Mouse (Mus musculus): ENCODE measurements around the gene Rapgef2. TPM values are rescaled to one million over a fixed set of nuclear protein-coding genes. Genes with fewer than 3 reads are reported as not detected.
"Not testable (repeated sequence)": the region's sequence is repeated elsewhere in the genome, so short reads cannot be mapped to it uniquely, and the experiment has no call there.

Gene Rapgef2
- polyA plus RNA-seq, 1 experiment from 2014 or later: 7.3 TPM

GRCm38 (mm10) chr3:79181248-79181991 is 104.9 kb downstream of the Rapgef2 start:
- ATAC-seq (ENCODE audit: insufficient number of reproducible peaks, low FRiP score, low TSS enrichment, low read depth): peak; percentile 67
- H3K4me2 ChIP-seq (replicated peaks): peak overlapping the region; percentile 31

DNA sequence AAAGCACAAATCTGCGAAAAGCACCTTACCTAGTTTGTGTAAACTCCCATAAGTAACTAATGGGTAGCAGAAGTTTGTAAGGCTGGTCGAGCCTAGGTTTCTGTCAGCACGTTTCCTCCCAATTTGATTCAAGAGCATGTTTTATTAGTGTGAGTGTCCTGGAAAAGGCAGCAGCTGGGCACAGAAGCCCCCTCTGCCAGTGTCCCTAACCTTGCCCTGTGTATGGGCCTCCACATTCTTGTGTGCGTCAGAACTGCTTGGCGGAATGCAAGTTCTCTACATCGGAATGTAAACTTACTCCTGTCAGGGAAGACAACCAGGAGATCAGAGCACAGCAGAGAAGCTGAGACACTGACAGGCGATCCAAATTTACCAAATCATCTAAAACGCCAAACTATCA is 106.2 kb downstream of the Rapgef2 start:
- WGBS: 34% methylated on average over 8 of the region's 8 CpGs
- no peak overlapping the region for H3K4me2 ChIP-seq (replicated peaks)

More at GRCm38 (mm10) chr3:79181248-79181991, 104.9 kb downstream of the Rapgef2 start:
- H3K4me3 ChIP-seq (replicated peaks): peak overlapping the region; percentile 17
- H3K36me3 ChIP-seq: no peaks in the 10 kb centered on the region
- H3K27me3 ChIP-seq: no peaks in the 10 kb centered on the region
- 42% methylated on average over 24 of the region's 24 CpGs for WGBS
- no peak overlapping the region for H3K9ac ChIP-seq
- no peaks in the 10 kb centered on the region for H3K9me3 ChIP-seq (replicated peaks)
- peak overlapping the region; percentile 76 for H3K27ac ChIP-seq (replicated peaks)
- H3K4me1 ChIP-seq: peaks cover 37% of the 10 kb centered on the region

DNA sequence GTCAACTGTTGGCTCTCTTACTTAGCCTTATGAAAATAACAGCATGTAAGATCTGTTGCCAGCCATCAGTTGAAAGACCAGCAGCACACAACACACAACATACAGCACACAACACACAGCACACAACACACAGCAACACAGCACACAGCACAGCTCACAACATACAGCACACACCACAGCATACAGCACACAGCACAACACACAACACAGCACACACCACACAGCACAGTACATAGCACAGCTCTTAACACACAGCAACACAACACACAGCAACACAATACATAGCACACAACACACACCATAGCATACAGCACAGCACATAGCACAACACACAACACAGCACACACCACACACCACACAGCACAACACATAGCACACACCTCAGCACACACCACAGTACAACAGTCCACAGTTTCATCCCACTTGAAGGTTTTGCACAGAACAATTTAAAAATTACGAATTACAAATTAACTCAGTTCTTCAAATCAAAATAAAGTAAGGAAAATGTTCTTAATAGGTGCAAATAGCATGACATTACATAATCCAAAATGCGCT is 106.7 kb downstream of the Rapgef2 start:
- Histone ChIP-seq H3K4me3 (replicated peaks) (no peak overlapping the region), H3K9me3 (replicated peaks) (no peaks in the 10 kb centered on the region), H3K9ac (no peak overlapping the region), H3K4me1 (peaks cover 37% of the 10 kb centered on the region), H3K36me3 (no peaks in the 10 kb centered on the region), H3K27ac (replicated peaks) (no peak overlapping the region), H3K4me2 (replicated peaks) (no peak overlapping the region), H3K27me3 (no peaks in the 10 kb centered on the region)
- ATAC-seq (ENCODE audit: insufficient number of reproducible peaks, low FRiP score, low TSS enrichment, low read depth): no peak
- 91% methylated on average over 2 of the region's 2 CpGs for WGBS

More for the DNA sequence above, 106.2 kb downstream of the Rapgef2 start:
- no peaks in the 10 kb centered on the region for H3K36me3 ChIP-seq
- H3K4me3 ChIP-seq (replicated peaks): no peak overlapping the region
- H3K9me3 ChIP-seq (replicated peaks): no peaks in the 10 kb centered on the region
- H3K9ac ChIP-seq: no peak overlapping the region
- peaks cover 37% of the 10 kb centered on the region for H3K4me1 ChIP-seq
- no peaks in the 10 kb centered on the region for H3K27me3 ChIP-seq
- H3K27ac ChIP-seq (replicated peaks): no peak overlapping the region
- ATAC-seq (ENCODE audit: insufficient number of reproducible peaks, low FRiP score, low TSS enrichment, low read depth): no peak

DNA sequence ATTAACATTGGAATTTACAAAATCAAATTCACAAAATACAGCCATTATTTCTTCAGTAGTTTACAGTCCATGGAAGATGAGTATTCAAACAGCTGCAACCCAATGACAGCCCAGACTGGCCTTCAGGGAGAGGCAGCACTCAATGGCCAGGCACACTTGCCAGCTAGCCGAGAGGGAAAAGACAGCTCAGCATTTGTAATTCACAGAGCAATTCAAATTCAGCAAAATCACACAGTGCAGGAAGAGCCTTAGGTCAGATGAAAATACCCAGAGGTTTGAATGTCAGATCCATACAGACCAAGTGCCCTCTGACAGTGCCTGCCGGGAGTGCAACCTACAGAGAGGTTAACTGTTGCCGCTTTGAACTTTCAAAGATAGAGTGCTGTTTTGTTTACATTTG is 107.6 kb downstream of the Rapgef2 start:
- Histone ChIP-seq H3K36me3 (no peaks in the 10 kb centered on the region), H3K27me3 (no peaks in the 10 kb centered on the region), H3K9ac (no peak overlapping the region), H3K27ac (replicated peaks) (no peak overlapping the region), H3K9me3 (replicated peaks) (no peaks in the 10 kb centered on the region), H3K4me3 (replicated peaks) (no peak overlapping the region), H3K4me1 (peaks cover 37% of the 10 kb centered on the region), H3K4me2 (replicated peaks) (no peak overlapping the region)
- WGBS: 65% methylated on average over 3 of the region's 3 CpGs
- no peak for ATAC-seq (ENCODE audit: insufficient number of reproducible peaks, low FRiP score, low TSS enrichment, low read depth)

DNA sequence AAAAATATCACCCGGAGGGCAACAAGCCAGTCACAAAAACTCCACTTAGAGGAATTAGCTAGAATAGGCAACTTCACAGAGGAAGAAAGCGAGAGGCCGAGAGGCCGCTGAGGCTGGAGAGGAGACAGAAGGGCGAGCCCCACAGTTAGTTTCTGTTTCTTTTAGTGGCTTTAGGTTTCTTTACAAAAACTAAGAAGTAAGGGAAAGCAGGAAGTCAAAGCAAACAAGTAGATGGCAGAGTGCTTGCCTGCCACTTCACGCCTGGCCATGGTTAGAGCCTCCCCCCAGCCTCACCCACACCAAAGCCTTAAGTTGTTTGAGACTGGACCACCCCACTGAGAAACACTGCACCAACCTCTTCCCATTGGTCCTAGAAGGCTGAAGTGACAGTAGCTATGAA is 108.2 kb downstream of the Rapgef2 start:
- 0 out of 2 replicates have a peak overlapping the region, but pooled peaks have one; percentile 7 for H3K27ac ChIP-seq (replicated peaks)
- H3K9me3 ChIP-seq (replicated peaks): no peaks in the 10 kb centered on the region
- H3K9ac ChIP-seq: no peak overlapping the region
- H3K27me3 ChIP-seq: no peaks in the 10 kb centered on the region
- peaks cover 37% of the 10 kb centered on the region for H3K4me1 ChIP-seq
- H3K36me3 ChIP-seq: no peaks in the 10 kb centered on the region
- H3K4me3 ChIP-seq (replicated peaks): no peak overlapping the region
- H3K4me2 ChIP-seq (replicated peaks): no peak overlapping the region
- ATAC-seq (ENCODE audit: insufficient number of reproducible peaks, low FRiP score, low TSS enrichment, low read depth): no peak
- 67% methylated on average over 6 of the region's 6 CpGs for WGBS

DNA sequence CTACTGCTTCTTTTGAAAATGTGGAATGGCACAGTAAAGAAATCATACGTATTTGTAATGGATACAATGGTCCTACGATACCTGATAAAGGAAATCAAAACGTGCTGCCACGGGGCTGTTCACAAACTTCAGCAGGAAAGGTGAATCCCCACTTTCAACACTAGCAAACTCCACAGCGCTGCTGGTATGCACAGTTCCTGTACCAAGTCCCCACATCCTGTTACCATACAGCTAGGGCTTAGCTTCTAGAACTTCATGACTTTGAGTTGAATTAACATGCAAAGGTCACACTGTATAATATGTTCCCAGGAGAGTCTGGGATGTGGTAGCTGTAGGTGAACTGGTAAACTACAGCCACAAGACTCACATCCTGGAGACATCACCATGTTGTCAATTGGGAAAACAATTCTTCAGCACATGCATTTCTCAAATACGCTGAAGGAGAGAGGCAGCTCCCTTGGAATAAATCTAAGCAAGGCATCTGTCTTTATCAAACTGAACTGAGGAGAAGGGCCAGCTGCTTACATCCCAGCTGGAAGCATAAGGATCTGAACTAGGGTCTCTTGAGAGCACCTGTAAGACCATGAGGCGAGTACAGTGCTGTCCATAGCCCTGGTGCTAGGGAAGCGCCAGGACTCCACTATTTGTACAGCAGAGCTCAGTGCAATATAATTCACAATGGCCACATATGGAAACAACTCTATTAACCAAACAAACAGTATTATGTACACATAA is 109.0 kb downstream of the Rapgef2 start:
- WGBS: 85% methylated on average over 8 of the region's 8 CpGs
- Histone ChIP-seq H3K4me2 (replicated peaks) (no peak overlapping the region), H3K4me1 (peaks cover 37% of the 10 kb centered on the region)

DNA sequence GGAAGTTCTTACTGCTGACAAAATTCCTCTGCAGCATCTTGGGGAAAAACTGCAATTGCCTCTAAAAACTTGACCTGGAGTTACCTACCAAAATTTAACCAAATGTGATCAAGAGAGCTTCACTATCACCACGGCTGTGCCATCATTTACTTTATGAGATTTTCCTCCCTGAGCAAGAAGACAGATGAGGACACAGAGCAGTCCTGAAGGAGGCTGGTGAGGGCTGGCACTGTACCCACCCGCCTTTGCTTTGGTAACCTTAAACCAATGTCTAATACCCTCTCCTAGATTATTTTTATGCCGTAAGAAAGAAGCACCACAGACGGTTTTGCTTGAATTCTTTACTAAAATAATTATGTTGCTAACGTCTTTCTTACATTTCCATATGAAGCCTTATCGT is 112.1 kb downstream of the Rapgef2 start:
- Histone ChIP-seq H3K27me3 (no peaks in the 10 kb centered on the region), H3K4me1 (peaks cover 11% of the 10 kb centered on the region), H3K9me3 (replicated peaks) (no peaks in the 10 kb centered on the region), H3K4me2 (replicated peaks) (no peak overlapping the region), H3K9ac (no peak overlapping the region), H3K36me3 (peaks cover 7% of the 10 kb centered on the region; the same call in 1 of the 2 replicates), H3K4me3 (replicated peaks) (no peak overlapping the region), H3K27ac (replicated peaks) (no peak overlapping the region)
- WGBS: 73% methylated on average over 6 of the region's 6 CpGs
- ATAC-seq (ENCODE audit: insufficient number of reproducible peaks, low FRiP score, low TSS enrichment, low read depth): no peak

More for the DNA sequence above, 109.0 kb downstream of the Rapgef2 start:
- Histone ChIP-seq H3K36me3 (0 out of 2 replicates have a peak, but pooled peaks cover 2% of the 10 kb centered on the region), H3K27me3 (no peaks in the 10 kb centered on the region), H3K9ac (no peak overlapping the region), H3K9me3 (replicated peaks) (no peaks in the 10 kb centered on the region), H3K27ac (replicated peaks) (no peak overlapping the region), H3K4me3 (replicated peaks) (no peak overlapping the region)
- ATAC-seq (ENCODE audit: insufficient number of reproducible peaks, low FRiP score, low TSS enrichment, low read depth): no peak

- Histone ChIP-seq H3K4me1 (peaks cover 4% of the 10 kb centered on the region; the same call in 1 of the 2 replicates), H3K4me2 (replicated peaks) (no peak overlapping the region), H3K9me3 (replicated peaks) (no peaks in the 10 kb centered on the region), H3K27me3 (no peaks in the 10 kb centered on the region), H3K4me3 (replicated peaks) (no peak overlapping the region), H3K27ac (replicated peaks) (no peak overlapping the region), H3K9ac (no peak overlapping the region), H3K36me3 (peaks cover 7% of the 10 kb centered on the region; the same call in 1 of the 2 replicates)
- ATAC-seq (ENCODE audit: insufficient number of reproducible peaks, low FRiP score, low TSS enrichment, low read depth): no peak
- WGBS: 86% methylated on average over 5 of the region's 5 CpGs
Observed at GRCm38 (mm10) chr3:79173291-79173690, 113.0 kb downstream of the Rapgef2 start.

- not testable (repeated sequence) for H3K4me3 ChIP-seq (replicated peaks); H3K27ac ChIP-seq (replicated peaks); H3K9me3 ChIP-seq (replicated peaks); H3K27me3 ChIP-seq; ATAC-seq (ENCODE audit: insufficient number of reproducible peaks, low FRiP score, low TSS enrichment, low read depth); H3K9ac ChIP-seq; H3K4me1 ChIP-seq; H3K36me3 ChIP-seq; H3K4me2 ChIP-seq (replicated peaks)
- 90% methylated on average over 8 of the region's 8 CpGs for WGBS
Observed at GRCm38 (mm10) chr3:79171146-79171545, 115.2 kb downstream of the Rapgef2 start.

DNA sequence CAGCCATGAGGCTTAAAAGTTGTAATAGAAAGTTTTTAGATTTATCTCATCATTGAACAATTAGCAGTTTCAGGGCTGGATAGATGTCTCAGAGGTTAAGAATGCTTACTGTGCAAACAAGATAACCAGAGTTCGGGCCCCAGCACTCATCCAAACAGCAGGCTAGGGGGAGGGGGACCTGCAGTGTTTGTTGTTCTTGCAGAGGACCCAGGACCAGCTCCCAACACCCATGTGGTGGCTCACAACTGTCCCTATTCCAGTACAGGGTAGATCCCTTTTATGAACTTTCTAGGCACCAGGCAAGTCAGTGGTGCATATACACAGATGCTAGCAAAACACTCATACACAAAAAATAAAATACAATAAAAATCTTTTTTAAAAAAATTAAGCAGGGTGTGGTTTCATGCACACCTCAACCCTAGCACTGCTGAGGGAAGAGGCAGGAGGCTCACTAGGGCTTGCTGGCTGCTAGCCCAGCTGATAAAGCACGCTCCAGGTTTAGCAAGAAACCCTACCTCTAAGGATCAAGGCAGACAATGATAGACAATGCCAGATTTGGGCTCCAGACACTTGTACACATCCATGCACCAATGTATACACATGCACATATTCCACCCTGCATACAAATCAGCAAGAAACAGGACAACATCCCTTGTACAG is 118.0 kb downstream of the Rapgef2 start:
- Histone ChIP-seq H3K27ac (replicated peaks) (no peak overlapping the region), H3K36me3 (peaks cover 7% of the 10 kb centered on the region; the same call in 1 of the 2 replicates), H3K4me2 (replicated peaks) (no peak overlapping the region), H3K9me3 (replicated peaks) (no peaks in the 10 kb centered on the region), H3K4me3 (replicated peaks) (no peak overlapping the region), H3K4me1 (no peaks in the 10 kb centered on the region), H3K27me3 (no peaks in the 10 kb centered on the region), H3K9ac (no peak overlapping the region)
- no peak for ATAC-seq (ENCODE audit: insufficient number of reproducible peaks, low FRiP score, low TSS enrichment, low read depth)
- WGBS: 59% methylated on average over 2 of the region's 2 CpGs

DNA sequence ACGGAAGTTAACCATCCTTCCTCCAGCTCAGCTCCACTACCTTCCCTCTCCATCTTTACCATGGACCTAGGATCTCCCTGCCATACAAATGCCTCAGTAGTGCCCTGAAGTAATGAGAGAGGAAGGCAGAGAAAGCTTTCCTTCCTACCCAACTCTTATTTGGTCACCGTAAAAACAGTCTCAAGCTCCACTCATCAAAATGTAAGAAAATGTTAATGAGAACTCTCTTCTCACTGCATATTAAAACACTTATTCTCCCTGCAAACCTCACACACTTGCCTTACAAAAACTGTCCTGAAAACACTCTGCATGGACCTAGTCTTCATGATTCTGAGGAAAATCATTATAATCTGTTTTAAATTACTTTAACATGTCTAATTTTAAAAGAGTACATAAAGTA is 118.7 kb downstream of the Rapgef2 start:
- H3K4me3 ChIP-seq (replicated peaks): no peak overlapping the region
- no peaks in the 10 kb centered on the region for H3K9me3 ChIP-seq (replicated peaks)
- no peak overlapping the region for H3K9ac ChIP-seq
- H3K36me3 ChIP-seq: peaks cover 7% of the 10 kb centered on the region; the same call in 1 of the 2 replicates
- 83% methylated on average over 2 of the region's 2 CpGs for WGBS
- ATAC-seq (ENCODE audit: insufficient number of reproducible peaks, low FRiP score, low TSS enrichment, low read depth): no peak
- no peak overlapping the region for H3K27ac ChIP-seq (replicated peaks)
- 0 out of 2 replicates have a peak, but pooled peaks cover 6% of the 10 kb centered on the region for H3K4me1 ChIP-seq
- H3K4me2 ChIP-seq (replicated peaks): no peak overlapping the region
- H3K27me3 ChIP-seq: no peaks in the 10 kb centered on the region
